Mouse (Mus musculus): ENCODE results near the gene Ndufb8.

Gene Ndufb8

DNA sequence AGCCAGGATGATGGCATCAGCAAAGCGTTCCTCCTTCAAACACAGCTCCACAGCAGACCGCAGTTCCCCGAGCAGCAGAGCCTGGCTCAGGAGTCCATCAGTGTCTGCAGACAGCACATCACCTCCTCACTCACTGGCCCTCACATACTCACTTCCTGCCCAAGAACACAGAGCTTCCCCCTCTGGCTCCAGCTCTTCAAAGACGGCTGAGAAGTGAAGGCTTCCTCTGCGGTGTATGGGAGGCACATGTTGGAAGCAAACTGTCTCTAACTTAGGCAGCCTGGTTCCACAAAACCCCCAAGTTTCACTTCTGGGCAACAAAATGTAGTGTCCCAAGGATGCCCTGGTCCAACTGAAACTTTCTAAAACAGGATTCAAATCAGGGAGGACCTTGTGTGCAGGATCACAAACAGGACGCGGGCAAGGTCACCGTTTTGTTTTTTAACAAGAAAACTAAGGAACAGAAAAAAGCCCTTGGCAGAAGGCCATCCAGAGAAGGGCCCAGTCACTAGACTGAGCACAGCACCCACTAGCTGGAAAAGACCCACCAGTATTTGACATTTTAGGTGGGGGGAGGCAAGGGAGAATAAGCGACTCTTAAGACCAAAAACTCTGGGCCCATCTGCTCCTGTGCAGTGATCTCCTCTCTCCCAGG is 29.6 kb downstream of the Ndufb8 start:
- no peak for DNase-seq

DNA sequence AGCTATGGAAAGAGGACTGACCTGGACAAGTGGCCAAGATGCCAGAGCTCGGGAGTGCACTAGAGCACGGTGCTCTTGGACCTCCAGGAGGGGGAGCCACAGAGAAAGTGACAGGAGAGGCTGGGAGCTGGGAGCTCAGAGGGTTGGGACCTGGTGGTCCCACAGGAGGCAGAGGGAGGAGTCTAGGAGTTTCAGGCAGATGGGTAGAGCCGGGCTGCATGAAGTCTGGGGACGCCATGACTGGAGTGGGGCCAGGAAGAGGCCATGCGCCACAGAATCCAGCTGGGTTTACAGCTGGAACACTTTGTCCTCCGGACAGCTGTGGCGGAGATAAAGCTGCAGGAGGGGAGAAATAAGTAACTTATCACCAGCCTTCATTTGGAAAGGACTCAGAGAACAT is 36.1 kb downstream of the Ndufb8 start:
- no peak for DNase-seq

DNA sequence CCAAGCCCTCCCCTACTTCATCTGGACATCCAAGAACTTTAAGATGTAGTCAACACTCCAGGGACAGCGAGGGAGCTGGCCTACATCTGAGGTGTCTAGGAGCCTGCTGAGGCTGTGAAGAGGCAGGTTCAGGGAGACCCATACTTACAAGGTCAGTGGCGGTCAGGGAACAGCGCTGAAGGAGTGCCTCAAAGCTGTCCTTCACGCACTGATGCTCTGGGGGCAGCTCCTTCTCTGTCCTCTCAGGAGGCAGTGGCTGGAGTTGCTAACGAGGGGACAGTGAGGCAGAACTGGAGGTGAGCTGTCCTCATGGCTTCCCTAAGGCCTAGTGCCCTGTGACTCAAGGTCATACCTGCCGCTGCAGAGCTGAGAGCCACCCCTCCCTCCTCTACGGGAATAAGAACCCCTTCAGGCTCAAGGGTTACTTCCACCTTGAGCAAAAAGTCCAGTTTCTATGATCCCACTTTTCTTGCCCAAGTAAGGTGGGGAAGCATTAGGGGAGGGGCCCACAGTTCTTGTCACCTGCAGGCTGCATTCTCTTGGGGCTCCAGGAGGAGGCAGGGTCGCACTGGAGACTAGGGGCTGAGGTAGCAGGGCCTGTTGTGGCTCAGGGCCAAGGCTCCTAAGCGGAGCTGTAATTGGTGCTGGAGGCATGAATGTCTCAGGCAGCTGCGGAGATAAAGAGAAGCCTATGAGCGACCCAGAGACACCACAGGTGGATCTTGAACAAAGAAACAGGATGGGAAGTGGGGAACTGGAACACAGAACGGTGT is 37.1 kb downstream of the Ndufb8 start:
- no peak for DNase-seq

DNA sequence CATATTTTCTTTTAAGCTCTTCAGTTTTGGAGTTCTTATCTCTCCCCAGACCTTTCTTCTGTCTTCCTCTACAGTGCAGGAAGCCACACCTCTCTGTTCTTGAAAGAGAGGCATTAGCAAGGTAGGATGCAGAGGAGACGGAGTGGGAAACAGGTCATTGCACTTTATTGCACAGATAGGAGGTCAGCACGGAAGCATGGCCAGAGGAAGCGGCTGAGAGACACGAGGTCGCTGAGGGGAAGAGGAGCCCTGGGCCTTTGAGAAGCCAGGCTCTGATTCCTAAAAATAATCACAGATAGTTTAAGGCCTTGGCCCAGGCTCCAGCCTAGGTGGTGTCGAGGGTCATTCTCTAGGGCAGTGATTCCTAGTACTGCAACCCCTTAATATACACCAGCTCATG is 39.5 kb downstream of the Ndufb8 start:
- no peak for DNase-seq

DNA sequence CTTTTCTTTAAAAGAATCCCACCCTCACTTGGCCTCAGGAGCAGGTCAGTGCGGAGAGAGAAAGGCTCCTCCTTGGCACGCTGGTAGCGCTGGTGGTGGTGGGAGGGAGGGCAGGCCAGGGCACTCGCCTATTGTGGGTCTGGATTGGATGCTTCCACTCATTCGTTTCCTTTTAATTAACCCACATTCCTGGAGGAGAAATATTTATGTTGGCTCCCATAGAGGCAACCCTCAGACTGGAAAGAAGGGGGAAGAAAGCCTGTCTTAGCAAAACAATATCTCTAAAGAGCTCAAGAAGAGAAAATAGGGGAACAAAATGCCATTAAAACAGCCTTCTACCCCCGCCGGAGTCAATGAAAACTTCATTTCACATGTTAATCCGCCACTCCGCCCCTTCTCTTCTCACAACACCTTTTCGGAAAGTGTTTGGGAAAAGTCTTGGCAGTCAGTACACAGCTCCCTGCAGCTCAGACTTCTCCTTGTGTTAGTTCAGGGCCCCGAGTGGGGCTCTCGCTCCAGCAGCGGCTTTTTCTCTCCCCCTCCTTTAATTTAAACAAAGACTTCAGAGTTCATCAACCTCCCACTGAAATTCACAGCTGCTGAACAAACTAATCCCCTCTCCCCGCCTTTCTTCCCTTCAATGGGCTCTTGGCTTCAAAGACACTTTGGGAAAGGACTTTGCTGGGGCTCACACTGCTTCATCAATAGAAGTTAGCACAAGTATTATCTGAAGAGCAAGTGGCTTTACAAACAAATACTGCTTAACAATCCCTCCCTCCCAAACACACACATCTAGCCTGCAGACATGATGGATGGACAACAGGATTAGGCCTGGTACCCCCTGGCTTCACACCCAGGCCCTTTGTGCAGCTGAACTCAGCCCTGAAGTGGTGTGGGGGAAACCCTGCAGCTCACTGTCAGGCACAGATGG is 40.5 kb downstream of the Ndufb8 start:
- DNase-seq, result no peak

DNA sequence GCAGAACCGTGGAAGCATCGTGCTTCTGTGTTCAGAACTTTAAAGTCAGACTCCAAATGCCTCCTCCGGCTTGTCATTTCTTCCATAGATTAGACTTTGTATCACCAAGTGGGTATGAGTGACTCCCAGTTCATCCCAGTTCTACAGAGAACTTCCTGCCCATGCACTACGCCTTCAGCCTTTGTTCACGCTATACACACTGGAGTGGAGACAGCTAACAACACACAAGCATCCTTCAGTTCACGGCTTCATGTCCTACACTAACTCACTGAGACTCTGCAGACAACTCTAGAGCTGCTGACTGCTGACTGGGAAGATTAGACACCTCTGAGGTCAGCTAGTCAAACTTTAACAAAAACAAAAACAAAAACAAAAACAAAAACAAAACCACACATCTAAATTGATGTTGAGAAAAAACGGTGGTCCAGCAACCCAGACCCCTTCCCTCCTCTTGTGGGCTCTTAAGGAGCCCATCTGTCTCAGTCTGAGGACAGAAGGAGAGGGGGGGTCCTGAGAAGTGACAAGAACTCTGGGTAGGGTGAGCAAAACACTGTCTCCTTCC is 41.2 kb downstream of the Ndufb8 start:
- DNase-seq, result no peak

DNA sequence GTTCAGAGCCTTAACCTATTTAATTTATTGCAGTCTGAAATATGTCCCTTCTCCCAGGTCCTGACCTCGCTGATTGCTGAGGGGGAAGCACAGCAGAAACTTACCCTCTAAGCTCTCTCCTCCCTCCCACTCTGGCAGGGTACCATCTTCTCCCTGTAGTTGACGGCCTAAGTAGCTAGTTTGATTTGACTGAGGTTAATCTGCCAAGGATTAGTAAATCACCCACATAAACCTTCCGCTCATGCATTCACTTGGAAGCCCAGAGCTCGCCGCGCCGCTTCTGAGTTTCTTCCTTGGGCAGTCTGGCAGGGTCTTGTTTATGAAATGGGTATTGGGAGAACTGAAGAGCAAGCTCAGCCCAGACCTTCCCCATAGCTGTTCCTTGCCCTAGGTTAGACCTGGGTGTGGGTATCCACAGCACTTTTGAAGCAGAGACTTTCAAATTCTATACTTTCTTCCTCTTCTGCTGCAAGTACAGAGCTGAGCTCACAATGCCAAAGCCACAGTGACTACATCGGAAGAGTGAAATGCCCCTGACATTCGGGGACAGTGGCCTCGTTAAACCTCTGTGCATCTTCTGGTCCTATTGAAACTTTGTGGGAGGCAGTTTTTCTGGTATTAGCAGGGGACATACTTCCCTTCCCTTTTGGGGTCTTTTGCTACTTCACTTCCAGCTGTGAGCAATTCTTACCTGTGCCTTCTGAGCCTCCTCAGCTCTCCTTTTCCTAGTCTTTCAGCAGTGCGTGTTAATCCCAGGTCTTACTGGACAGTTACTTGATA is 42.0 kb downstream of the Ndufb8 start:
- no peak for DNase-seq

DNA sequence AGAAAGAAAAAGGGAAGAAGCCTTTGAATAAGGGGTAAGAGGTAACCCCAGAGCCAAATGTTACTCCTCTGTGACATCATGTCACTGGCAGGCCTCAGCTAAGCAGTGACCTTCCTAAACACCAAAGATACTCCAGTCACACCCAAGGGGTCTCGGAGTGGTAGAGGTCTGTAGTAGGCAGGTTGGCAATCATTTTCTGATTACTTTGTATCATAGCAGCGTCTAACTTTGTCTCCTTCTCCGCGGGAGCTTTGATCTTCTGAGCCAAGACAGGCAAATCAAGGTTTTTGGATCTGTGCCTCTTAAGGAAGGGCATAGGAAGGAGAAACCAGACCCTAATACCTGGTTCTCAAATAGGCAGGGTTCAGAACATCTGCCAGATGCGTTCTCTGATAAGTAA is 42.6 kb downstream of the Ndufb8 start:
- DNase-seq, result no peak

DNA sequence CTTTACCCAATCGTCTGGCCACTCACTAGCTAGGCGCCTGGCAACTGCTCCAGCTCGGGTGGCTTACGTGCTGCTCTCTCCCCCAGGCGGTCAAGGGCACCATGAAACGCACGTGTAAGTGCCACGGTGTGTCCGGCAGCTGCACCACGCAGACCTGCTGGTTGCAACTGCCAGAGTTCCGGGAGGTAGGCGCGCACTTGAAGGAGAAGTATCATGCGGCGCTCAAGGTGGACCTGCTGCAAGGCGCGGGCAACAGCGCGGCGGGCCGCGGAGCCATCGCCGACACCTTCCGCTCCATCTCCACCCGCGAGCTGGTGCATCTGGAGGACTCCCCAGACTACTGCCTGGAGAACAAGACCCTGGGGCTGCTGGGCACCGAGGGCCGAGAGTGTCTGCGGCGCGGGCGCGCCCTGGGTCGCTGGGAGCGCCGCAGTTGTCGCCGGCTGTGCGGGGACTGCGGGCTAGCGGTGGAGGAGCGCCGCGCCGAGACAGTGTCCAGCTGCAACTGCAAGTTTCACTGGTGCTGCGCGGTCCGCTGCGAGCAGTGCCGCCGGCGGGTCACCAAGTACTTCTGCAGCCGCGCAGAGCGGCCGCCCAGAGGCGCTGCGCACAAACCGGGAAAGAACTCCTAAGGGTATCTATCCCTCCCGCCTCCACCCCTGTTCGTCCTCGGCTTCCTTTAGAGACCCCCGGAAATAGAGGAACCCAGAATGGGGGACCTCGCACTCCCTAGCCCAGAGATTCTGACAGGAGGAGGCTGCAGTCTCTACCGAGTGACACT is 43.6 kb downstream of the Ndufb8 start:
- no peak for DNase-seq

DNA sequence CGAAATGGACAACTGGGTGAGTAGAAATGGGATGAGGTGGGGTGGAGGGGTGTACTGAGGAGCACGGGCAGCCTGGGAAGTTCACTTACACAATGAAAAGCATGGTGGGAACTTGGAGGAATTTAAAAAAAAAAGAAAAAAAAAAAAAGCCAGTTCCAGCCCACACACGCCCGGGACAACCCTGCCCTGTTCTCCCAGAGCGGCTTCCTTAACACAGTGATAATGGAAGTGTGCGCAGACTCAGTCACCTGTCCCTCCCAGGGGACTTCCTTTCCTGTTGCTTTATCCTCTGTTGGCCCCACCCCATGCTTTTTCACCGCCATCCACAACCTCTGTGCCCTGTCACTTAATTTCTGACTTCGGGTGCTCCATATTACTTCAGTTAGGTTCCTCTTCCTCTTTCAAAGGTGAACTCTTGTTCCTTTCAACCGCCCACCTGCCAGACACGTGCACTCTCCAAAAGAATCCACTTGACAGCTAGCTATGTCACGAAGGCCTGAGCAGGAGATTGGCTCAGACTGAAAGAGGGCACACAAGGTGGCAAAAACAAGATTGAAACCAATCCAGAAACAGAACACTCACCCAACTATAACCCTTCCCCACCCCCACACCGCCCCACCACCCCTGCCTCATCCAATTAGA is 44.6 kb downstream of the Ndufb8 start:
- no peak for DNase-seq

DNA sequence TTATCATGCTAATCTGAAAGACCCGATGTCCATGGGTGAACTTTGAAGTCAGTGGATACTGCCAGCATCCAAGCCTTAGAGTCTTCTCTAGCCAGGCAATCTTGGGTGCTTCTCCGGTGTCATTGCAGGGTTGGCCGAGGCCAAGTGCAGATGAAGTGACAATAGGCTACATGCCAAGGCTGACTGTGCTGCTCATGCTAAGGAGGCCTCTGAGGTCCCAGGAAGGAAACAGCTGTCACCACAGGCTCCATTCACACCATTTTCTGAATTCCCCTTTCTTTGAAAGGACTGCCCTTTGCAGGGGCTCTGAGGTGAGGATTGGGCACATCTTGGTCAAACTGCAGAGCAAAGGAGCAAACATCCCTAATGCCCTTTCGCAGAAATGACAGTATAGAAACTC is 52.5 kb downstream of the Ndufb8 start:
- no peak for DNase-seq

DNA sequence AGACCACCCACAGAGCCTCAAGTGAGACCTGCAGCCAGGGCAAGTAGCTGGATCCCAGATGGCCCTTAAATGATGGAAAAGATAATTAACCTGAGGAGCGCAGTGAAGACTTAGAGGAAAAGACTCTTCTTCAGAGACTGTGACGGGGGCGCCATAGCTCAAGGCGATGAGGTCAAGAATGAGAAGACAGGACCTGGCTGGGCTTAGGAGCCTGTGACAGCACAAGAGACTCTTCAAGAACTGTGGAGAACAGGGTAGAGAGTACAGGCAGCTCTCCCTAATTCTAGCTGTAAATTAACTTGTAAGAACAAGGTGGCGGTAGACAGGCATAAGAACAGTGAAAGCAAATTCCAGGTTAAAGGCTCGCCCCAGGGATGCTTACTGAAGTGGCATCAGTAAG is 53.3 kb downstream of the Ndufb8 start:
- DNase-seq, result no peak

DNA sequence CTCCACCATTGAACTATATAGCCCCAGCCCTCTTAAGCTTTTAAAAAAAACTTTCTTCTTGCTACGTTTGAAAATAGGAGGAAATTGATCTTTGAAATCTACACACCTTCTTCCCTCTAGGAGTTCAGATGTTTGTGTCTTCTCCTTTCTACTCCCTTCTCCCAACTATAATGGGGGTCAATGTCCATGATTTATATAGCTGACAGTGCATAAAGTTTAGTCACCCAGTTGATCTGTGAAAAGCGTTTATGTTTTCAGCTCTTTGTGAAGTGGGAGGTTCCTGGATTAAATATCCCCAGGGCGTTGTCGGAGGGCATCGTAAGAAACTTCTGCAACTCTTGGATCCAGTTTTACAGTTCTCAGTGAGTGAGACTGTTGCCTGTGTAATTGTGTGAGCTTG is 55.0 kb downstream of the Ndufb8 start:
- DNase-seq, result no peak

DNA sequence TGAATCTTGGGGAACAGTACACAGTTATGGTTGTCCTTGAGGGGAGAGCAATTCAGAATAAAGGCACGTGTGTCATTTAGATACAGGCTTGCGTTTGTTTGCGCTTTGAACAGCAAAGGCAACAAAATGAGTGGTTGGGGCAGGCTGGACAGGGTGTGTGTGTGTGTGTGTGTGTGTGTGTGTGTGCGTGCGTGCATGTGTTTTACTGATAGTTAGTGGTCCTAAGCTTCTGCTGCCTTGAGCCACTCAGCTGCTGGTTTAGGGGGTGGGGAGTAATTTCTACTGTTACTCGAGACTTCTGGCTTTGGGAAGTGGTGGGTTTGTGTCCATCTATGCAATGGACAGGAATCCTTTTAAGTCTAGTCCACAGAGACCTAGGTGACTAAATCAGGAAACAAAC is 56.3 kb downstream of the Ndufb8 start:
- no peak for DNase-seq

All from spleen, adult 18-20 months (tissue).